Mouse (Mus musculus): ENCODE measurements around the gene Resp18.

Gene Resp18

GRCm38 (mm10) chr1:75277195-75278188 is 723 bp downstream of the Resp18 start:
- in situ Hi-C loops (cut with MseI, MboI) = no loop called here

- in situ Hi-C loops (cut with MseI, MboI) = loop anchor here in 1 of 2 experiments (25.0 kb wide), 1 partner anchor 327 kb away; the partner anchor contains the start of gene Cfap65
Observed at GRCm38 (mm10) chr1:75264091-75264880, 13.9 kb downstream of the Resp18 start, which contains the start of gene Ptprn. Gene Ptprn, minus strand, starts transcription at chr1:75264502.

GRCm38 (mm10) chr1:75262969-75263951 is 15.0 kb downstream of the Resp18 start:
- in situ Hi-C loops (cut with MseI, MboI) = loop anchor here in 1 of 2 experiments (25.0 kb wide), 1 partner anchor 326 kb away; the partner anchor contains the start of gene Cfap65

- in situ Hi-C loops (cut with MseI, MboI) = loop anchor here in 1 of 2 experiments (25.0 kb wide), 1 partner anchor 324 kb away; the partner anchor contains the start of gene Cfap65
Observed at GRCm38 (mm10) chr1:75261278-75261677, 16.9 kb downstream of the Resp18 start.

- in situ Hi-C loops (cut with MseI, MboI) = loop anchor here in 1 of 2 experiments (25.0 kb wide), 1 partner anchor 318 kb away; the partner anchor contains the start of gene Cfap65
Observed at GRCm38 (mm10) chr1:75255516-75256046, 22.6 kb downstream of the Resp18 start.

- in situ Hi-C loops (cut with MseI, MboI) = loop anchor here in 1 of 2 experiments (25.0 kb wide), 1 partner anchor 317 kb away; the partner anchor contains the start of gene Cfap65
Observed at GRCm38 (mm10) chr1:75254625-75255013, 23.6 kb downstream of the Resp18 start.

GRCm38 (mm10) chr1:75253849-75254624 is 24.2 kb downstream of the Resp18 start:
- in situ Hi-C loops (cut with MseI, MboI) = loop anchor here in 1 of 2 experiments (25.0 kb wide), 1 partner anchor 317 kb away; the partner anchor contains the start of gene Cfap65

GRCm38 (mm10) chr1:75253029-75253428 is 25.2 kb downstream of the Resp18 start:
- in situ Hi-C loops (cut with MseI, MboI) = loop anchor here in 1 of 2 experiments (25.0 kb wide), 1 partner anchor 316 kb away; the partner anchor contains the start of gene Cfap65

- in situ Hi-C loops (cut with MseI, MboI) = loop anchor here in 1 of 2 experiments (25.0 kb wide), 1 partner anchor 315 kb away; the partner anchor contains the start of gene Cfap65
Observed at GRCm38 (mm10) chr1:75252308-75252707, 25.9 kb downstream of the Resp18 start.

GRCm38 (mm10) chr1:75251112-75251970 is 26.9 kb downstream of the Resp18 start:
- in situ Hi-C loops (cut with MseI, MboI) = loop anchor here in 1 of 2 experiments (25.0 kb wide), 1 partner anchor 314 kb away; the partner anchor contains the start of gene Cfap65

GRCm38 (mm10) chr1:75250498-75250897 is 27.7 kb downstream of the Resp18 start:
- in situ Hi-C loops (cut with MseI, MboI) = loop anchor here in 1 of 2 experiments (25.0 kb wide), 1 partner anchor 313 kb away; the partner anchor contains the start of gene Cfap65

- in situ Hi-C loops (cut with MseI, MboI) = no loop called here
Observed at GRCm38 (mm10) chr1:75248041-75248772, 30.0 kb downstream of the Resp18 start.

- in situ Hi-C loops (cut with MseI, MboI) = no loop called here
Observed at GRCm38 (mm10) chr1:75247071-75247930, 30.9 kb downstream of the Resp18 start.

- in situ Hi-C loops (cut with MseI, MboI) = no loop called here
Observed at GRCm38 (mm10) chr1:75244836-75245235, 33.4 kb downstream of the Resp18 start.

GRCm38 (mm10) chr1:75244175-75244826 is 33.9 kb downstream of the Resp18 start:
- in situ Hi-C loops (cut with MseI, MboI) = no loop called here

- in situ Hi-C loops (cut with MseI, MboI) = no loop called here
Observed at GRCm38 (mm10) chr1:75243411-75243810, 34.8 kb downstream of the Resp18 start.

Measured in mouse trophoblast stem cell (cell line).